Mouse (Mus musculus) neural tube, embryonic 15.5 days (tissue): ENCODE results near the gene Gnaq. TPM values are rescaled to one million over a fixed set of nuclear protein-coding genes. Genes with fewer than 3 reads are reported as not detected.

Experiments used
- ATAC-seq: fragments of 200-750 bp; cut with Nextera tagmentation; 2 replicates; pipeline ENCODE4 v1.8.0; 2017; ENCODE audit warnings: mild to moderate bottlenecking, moderate TSS enrichment, moderate library complexity; ENCODE audit not compliant: low FRiP score
- H3K27ac ChIP-seq: fragments of 300-500 bp; sonication (generic); replicated peaks from 2 replicates; pipeline ENCODE4 v1.5.1; 2015; ENCODE audit warnings: mild to moderate bottlenecking, inconsistent platforms
- H3K27me3 ChIP-seq: fragments of 300-500 bp; sonication (generic); replicated peaks from 2 replicates; pipeline ENCODE4 v1.6.1; 2015; ENCODE audit warnings: inconsistent platforms
- H3K36me3 ChIP-seq: fragments of 300-500 bp; sonication (generic); 2 replicates; pipeline ENCODE4 v1.6.1; 2015; ENCODE audit warnings: inconsistent platforms
- H3K4me1 ChIP-seq: fragments of 300-500 bp; sonication (generic); 2 replicates; pipeline ENCODE4 v1.6.1; 2015; ENCODE audit warnings: inconsistent platforms
- H3K4me2 ChIP-seq: fragments of 300-500 bp; sonication (generic); 2 replicates; pipeline ENCODE4 v1.6.1; 2015; ENCODE audit warnings: inconsistent platforms, mild to moderate bottlenecking, moderate library complexity
- H3K4me3 ChIP-seq: fragments of 300-500 bp; sonication (generic); replicated peaks from 2 replicates; pipeline ENCODE4 v1.5.1; 2015; ENCODE audit warnings: mild to moderate bottlenecking, inconsistent platforms
- H3K9ac ChIP-seq: fragments of 300-500 bp; sonication (generic); replicated peaks from 2 replicates; pipeline ENCODE4 v1.6.1; 2015; ENCODE audit warnings: mild to moderate bottlenecking, inconsistent platforms
- H3K9me3 ChIP-seq: fragments of 300-500 bp; sonication (generic); replicated peaks from 2 replicates; pipeline ENCODE4 v1.6.1; 2016; ENCODE audit warnings: inconsistent platforms
- WGBS: fragments of 180-500 bp; shearing (Covaris S2); methylation state at CpG from one replicate; pipeline ENCODE4 v1.1.7; 2015; ENCODE audit warnings: mixed read lengths; 5-methylcytosine and 5-hydroxymethylcytosine counted together
- polyA plus RNA-seq: library from polyadenylated mRNA; unstranded; fragments of >200 nt; fragmentation: Nextera tagmentation; extraction: Ambion mirVana; gene quantifications from 2 replicates; pipeline ENCODE4 v1.2.1, GENCODE M21; 2015

Gnaq gene
- polyA plus RNA-seq, 1 experiment from 2014 or later = 110 TPM

- no peak for ATAC-seq
- no peak overlapping the region for H3K9ac ChIP-seq
- no peak overlapping the region for H3K4me3 ChIP-seq
- H3K27ac ChIP-seq = no peak overlapping the region
- WGBS = 94% methylated on average over 2 of the region's 2 CpGs
- H3K4me2 ChIP-seq = no peak overlapping the region
- no peaks in the 10 kb centered on the region for H3K36me3 ChIP-seq
- no peaks in the 10 kb centered on the region for H3K27me3 ChIP-seq
- H3K9me3 ChIP-seq = no peaks in the 10 kb centered on the region
- peaks cover 2% of the 10 kb centered on the region; the same call in 1 of the 2 replicates for H3K4me1 ChIP-seq
These were observed 3.5 kb upstream of the Gnaq start for GRCm38 (mm10) chr19:16129171-16129570.

DNA sequence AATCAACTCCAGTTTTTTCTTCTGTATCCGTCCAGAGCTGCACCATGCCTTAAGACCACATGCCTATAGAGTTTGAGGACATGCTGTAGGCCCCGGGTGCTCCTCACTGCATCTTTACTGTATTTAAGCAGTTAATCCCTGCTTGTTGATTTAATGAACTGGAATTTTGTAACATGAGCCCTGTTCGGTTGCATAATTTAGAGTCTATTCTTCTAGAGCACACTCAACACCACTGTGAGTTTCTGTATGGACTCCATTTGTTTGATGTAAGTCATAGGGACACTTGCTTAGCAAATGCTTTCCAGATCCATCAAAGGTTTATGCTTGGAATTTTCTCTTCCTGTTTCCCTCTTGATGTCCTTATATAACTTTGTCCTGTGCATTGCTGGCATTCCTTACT lies 2.2 kb upstream of the Gnaq start:
- no peak overlapping the region for H3K4me2 ChIP-seq
- H3K36me3 ChIP-seq = no peaks in the 10 kb centered on the region
- no peak overlapping the region for H3K4me3 ChIP-seq
- 65% methylated on average over 3 of the region's 3 CpGs for WGBS
- H3K9ac ChIP-seq = no peak overlapping the region
- peaks cover 9% of the 10 kb centered on the region for H3K4me1 ChIP-seq
- H3K27me3 ChIP-seq = no peaks in the 10 kb centered on the region
- no peak overlapping the region for H3K27ac ChIP-seq
- ATAC-seq = no peak
- no peaks in the 10 kb centered on the region for H3K9me3 ChIP-seq

DNA sequence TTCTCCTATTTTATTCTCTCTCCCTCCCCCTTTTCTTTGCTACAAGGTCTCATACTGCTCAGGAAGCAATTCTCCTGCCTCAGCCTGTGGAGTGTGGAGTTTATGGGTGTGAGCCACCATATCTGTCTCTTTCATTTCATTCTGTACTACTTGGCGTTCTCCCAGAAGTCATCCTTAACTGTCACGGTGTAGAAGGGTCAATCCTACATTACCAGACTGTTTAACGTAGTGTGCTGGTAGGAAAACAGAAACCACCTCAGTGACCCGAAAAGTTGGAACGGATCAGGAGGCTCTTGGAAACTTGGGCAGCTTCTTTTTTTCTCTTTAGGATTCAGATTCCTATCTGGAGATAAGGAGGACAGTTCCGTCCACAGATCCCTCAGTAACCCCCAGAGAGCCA lies 800 bp upstream of the Gnaq start:
- ATAC-seq = no peak
- H3K4me2 ChIP-seq = peak overlapping the region; percentile 71
- H3K4me3 ChIP-seq = peak overlapping the region; percentile 90
- H3K9ac ChIP-seq = peak overlapping the region; percentile 98
- H3K4me1 ChIP-seq = peaks cover 19% of the 10 kb centered on the region
- WGBS = 8% methylated on average over 6 of the region's 6 CpGs
- no peaks in the 10 kb centered on the region for H3K27me3 ChIP-seq
- no peaks in the 10 kb centered on the region for H3K36me3 ChIP-seq
- no peaks in the 10 kb centered on the region for H3K9me3 ChIP-seq
- peak overlapping the region; percentile 99 for H3K27ac ChIP-seq

DNA sequence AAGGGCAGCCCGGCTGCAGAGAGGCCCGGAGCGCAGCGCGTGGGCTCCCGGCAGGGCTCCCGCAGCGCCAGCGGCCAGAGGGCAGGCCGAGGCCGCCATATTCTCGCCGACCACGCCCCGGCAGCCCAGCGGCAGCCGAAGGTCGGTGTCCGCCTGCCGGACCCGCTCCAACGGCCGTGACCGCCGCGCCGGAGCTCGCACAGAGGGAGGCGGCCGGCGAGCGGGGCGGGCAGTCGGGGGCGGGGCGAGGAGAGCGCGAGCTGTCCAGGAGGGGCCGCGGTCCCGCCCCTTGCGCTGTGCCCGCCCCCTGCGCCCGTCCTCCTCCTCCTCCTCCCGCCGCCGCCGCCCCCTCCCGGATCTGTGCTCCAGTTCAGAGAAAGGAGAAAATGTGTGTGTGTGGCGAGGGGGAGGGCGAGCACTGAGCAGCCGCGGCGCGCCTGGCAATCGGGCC lies 266 bp upstream of the Gnaq start:
- H3K4me2 ChIP-seq = peak overlapping the region; percentile 71
- H3K4me3 ChIP-seq = peak overlapping the region; percentile 90
- peaks cover 24% of the 10 kb centered on the region for H3K4me1 ChIP-seq
- ATAC-seq = peak; percentile 93
- peak overlapping the region; percentile 99 for H3K27ac ChIP-seq
- peak overlapping the region; percentile 98 for H3K9ac ChIP-seq
- H3K9me3 ChIP-seq = no peaks in the 10 kb centered on the region
- 0% methylated on average over 38 of the region's 57 CpGs for WGBS
- H3K27me3 ChIP-seq = no peaks in the 10 kb centered on the region
- no peaks in the 10 kb centered on the region for H3K36me3 ChIP-seq

- no peaks in the 10 kb centered on the region for H3K27me3 ChIP-seq
- H3K9ac ChIP-seq = peak overlapping the region; percentile 98
- peaks cover 31% of the 10 kb centered on the region for H3K4me1 ChIP-seq
- H3K36me3 ChIP-seq = no peaks in the 10 kb centered on the region
- ATAC-seq = peak; percentile 65
- WGBS = under 1% methylated on average over 121 of the region's 139 CpGs
- peak overlapping the region; percentile 71 for H3K4me2 ChIP-seq
- peak overlapping the region; percentile 90 for H3K4me3 ChIP-seq
- peak overlapping the region; percentile 99 for H3K27ac ChIP-seq
- H3K9me3 ChIP-seq = no peaks in the 10 kb centered on the region
These were observed 462 bp downstream of the Gnaq start for GRCm38 (mm10) chr19:16132865-16133720.

- Histone ChIP-seq H3K27ac (peak overlapping the region; percentile 99), H3K9me3 (no peaks in the 10 kb centered on the region), H3K9ac (peak overlapping the region; percentile 98), H3K27me3 (no peaks in the 10 kb centered on the region), H3K4me3 (peak overlapping the region; percentile 90), H3K4me2 (peak overlapping the region; percentile 71), H3K36me3 (no peaks in the 10 kb centered on the region), H3K4me1 (peaks cover 40% of the 10 kb centered on the region)
- peak; percentile 19; the same call in 1 of the 2 replicates for ATAC-seq
- 5% methylated on average over 25 of the region's 25 CpGs for WGBS
These were observed 1.3 kb downstream of the Gnaq start for GRCm38 (mm10) chr19:16133721-16134570.

DNA sequence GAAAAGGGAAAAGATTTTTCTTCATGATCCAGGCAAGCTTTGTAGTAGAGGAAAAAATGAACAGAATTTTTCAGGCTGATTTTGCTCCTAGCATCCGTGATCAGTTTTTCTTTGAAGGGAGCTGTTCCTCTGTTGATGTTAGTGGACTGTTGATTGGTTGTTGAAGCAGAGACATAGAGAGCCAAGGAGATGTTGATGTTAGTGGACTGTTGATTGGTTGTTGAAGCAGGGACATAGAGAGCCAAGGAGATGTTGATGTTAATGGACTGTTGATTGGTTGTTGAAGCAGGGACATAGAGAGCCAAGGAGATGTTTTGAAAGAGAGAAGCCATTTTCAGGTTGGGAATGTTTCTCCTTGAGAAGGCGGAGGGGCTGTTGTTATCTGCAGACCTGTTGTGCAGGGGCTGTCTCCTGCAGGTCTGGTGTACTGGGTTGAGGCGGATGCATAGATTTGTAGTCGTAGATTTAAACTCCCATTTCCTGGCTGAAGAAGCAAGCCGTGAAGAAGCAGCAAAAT lies 5.5 kb downstream of the Gnaq start:
- no peak overlapping the region for H3K9ac ChIP-seq
- H3K36me3 ChIP-seq = no peaks in the 10 kb centered on the region
- no peaks in the 10 kb centered on the region for H3K27me3 ChIP-seq
- no peak overlapping the region for H3K4me3 ChIP-seq
- H3K4me1 ChIP-seq = peaks cover 78% of the 10 kb centered on the region
- no peak for ATAC-seq
- H3K9me3 ChIP-seq = no peaks in the 10 kb centered on the region
- 47% methylated on average over 5 of the region's 5 CpGs for WGBS
- peak overlapping the region; percentile 31 for H3K4me2 ChIP-seq
- no peak overlapping the region; the same call in 1 of the 2 replicates for H3K27ac ChIP-seq

- Histone ChIP-seq H3K4me3 (no peak overlapping the region), H3K9ac (0 out of 2 replicates have a peak overlapping the region, but pooled peaks have one; percentile 21), H3K36me3 (no peaks in the 10 kb centered on the region), H3K27me3 (no peaks in the 10 kb centered on the region), H3K4me2 (peak overlapping the region; percentile 15), H3K27ac (peak overlapping the region; percentile 25; the same call in 1 of the 2 replicates), H3K9me3 (no peaks in the 10 kb centered on the region), H3K4me1 (peaks cover 74% of the 10 kb centered on the region)
- WGBS = 61% methylated on average over 4 of the region's 4 CpGs
- peak; percentile 40 for ATAC-seq
These were observed 8.1 kb downstream of the Gnaq start for GRCm38 (mm10) chr19:16140710-16141109.

DNA sequence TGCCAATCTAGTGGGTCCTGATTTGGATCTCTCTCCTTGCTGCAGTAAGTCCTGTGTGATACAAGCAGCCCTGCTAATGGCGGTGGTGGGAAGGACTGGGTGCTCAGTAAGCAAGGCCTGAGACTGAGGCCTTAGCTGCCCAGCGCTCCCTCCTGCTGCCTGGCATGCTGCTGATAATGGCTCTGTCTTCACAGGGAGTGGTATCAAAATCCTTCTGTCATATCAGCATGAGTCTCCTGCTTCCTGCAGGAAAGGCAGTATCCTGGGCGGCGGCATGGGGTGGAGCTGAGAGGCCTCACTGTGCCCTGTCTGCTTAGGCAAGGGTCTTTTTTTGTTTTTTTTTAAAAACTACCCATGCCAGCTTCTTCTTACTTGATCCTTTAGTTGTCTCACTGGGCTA lies 9.2 kb downstream of the Gnaq start:
- no peaks in the 10 kb centered on the region for H3K36me3 ChIP-seq
- no peak overlapping the region for H3K4me3 ChIP-seq
- H3K9ac ChIP-seq = no peak overlapping the region
- no peak overlapping the region for H3K4me2 ChIP-seq
- no peaks in the 10 kb centered on the region for H3K27me3 ChIP-seq
- H3K4me1 ChIP-seq = peaks cover 66% of the 10 kb centered on the region
- no peaks in the 10 kb centered on the region for H3K9me3 ChIP-seq
- H3K27ac ChIP-seq = no peak overlapping the region
- WGBS = 74% methylated on average over 4 of the region's 4 CpGs
- ATAC-seq = no peak

DNA sequence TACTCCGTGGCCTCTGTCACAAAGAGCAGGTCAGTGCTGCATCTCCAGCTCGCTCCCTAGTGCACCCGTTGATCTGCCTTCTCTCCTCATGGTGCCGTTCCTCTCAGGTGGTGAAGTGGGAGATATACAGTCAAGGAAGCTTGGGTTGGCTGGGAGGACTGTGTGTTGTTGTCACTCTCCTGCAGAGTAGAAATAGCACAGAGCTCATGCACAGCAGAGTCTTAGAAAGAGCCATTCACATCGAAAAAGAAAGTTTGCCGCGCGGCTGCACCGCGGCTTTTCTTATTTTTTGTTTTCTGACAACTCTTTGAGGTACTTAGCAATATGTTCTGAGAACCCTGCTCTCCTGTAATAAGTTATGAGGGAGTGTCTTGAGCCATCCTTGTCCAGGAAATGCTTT lies 10.4 kb downstream of the Gnaq start:
- no peak for ATAC-seq
- H3K4me1 ChIP-seq = peaks cover 55% of the 10 kb centered on the region
- no peaks in the 10 kb centered on the region for H3K9me3 ChIP-seq
- H3K9ac ChIP-seq = no peak overlapping the region
- H3K27me3 ChIP-seq = no peaks in the 10 kb centered on the region
- no peak overlapping the region for H3K4me3 ChIP-seq
- H3K4me2 ChIP-seq = no peak overlapping the region
- WGBS = 94% methylated on average over 10 of the region's 10 CpGs
- no peaks in the 10 kb centered on the region for H3K36me3 ChIP-seq
- H3K27ac ChIP-seq = no peak overlapping the region

GRCm38 (mm10) chr19:16147446-16147845 lies 14.8 kb downstream of the Gnaq start:
- H3K9me3 ChIP-seq = no peaks in the 10 kb centered on the region
- peaks cover 25% of the 10 kb centered on the region for H3K4me1 ChIP-seq
- H3K36me3 ChIP-seq = no peaks in the 10 kb centered on the region
- no peak overlapping the region for H3K9ac ChIP-seq
- no peak for ATAC-seq
- no peaks in the 10 kb centered on the region for H3K27me3 ChIP-seq
- no peak overlapping the region for H3K4me3 ChIP-seq
- 90% methylated on average over 6 of the region's 6 CpGs for WGBS
- H3K27ac ChIP-seq = no peak overlapping the region
- no peak overlapping the region for H3K4me2 ChIP-seq
